Mouse (Mus musculus): ENCODE results near the gene Gm9821.

- TF ChIP-seq POLR2A (IDR thresholded peaks at IDR 0.05; ENCODE audit: control insufficient read depth in 1 of 2, insufficient read depth in 1 of 2, low read depth in 1 of 2, low read length in 2 of 2, poor library complexity in 1 of 2) (no peak), POLR2AphosphoS5 (IDR thresholded peaks at IDR 0.05; ENCODE audit: borderline replicate concordance, low read depth, low read length) (no peak), EP300 (IDR thresholded peaks at IDR 0.05; ENCODE audit: low read depth in 1 of 2, low read length in 2 of 2) (no peak), MAZ (IDR thresholded peaks at IDR 0.05; ENCODE audit: low read depth, low read length) (no peak), CTCF (IDR thresholded peaks at IDR 0.05 in 2 of 3, conservative IDR thresholded peaks at IDR 0.05 in 1 of 3; ENCODE audit: control insufficient read depth in 1 of 3, insufficient read depth in 1 of 3, low read depth in 2 of 3, low read length in 3 of 3, poor library complexity in 1 of 3, severe bottlenecking in 1 of 3) (no peak), TCF12 (IDR thresholded peaks at IDR 0.05; ENCODE audit: low read depth, low read length) (no peak), HCFC1 (IDR thresholded peaks at IDR 0.05; ENCODE audit: low read depth, low read length) (no peak), GATA1 (IDR thresholded peaks at IDR 0.05; ENCODE audit: low read depth, low read length) (no peak), UBTF (IDR thresholded peaks at IDR 0.05; ENCODE audit: borderline replicate concordance, insufficient read depth, low read depth, low read length) (no peak), ZC3H11A (IDR thresholded peaks at IDR 0.05; ENCODE audit: low read depth, low read length) (no peak), NRF1 (IDR thresholded peaks at IDR 0.05; ENCODE audit: insufficient read depth, low read depth, low read length, poor library complexity, severe bottlenecking) (no peak)
Observed at GRCm38 (mm10) chr2:91973416-91974135, 28.1 kb downstream of the Gm9821 start.

All from MEL (cell line).